Mouse (Mus musculus): Measurements from ENCODE around the gene Gm29276.
"Not testable (repeated sequence)": the region's sequence is repeated elsewhere in the genome, so short reads cannot be mapped to it uniquely, and the experiment has no call there.

The Gm29276 gene

DNA sequence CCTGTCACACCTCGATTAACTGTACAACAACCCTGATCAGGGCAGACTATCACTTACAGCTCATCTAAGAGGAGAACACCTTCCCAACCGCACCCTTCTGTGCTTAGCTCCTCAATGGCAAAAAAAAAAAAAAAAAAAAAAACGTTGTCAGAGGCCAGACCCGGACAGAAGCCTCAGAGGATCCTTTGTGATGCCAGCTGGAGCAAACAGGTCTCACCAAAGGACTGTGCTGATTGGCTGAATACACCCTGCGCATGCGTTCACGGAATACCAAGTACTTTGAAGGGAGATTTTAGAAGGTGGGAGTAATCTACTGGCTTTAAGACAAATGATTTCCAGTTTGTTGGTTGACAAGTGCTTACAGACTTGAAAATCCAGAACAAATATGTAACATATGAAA lies at the start of gene Gm29276:
Gm29276 (minus strand) TSS at position 101 of the 400 bp plus-strand sequence.
- DNase-seq: not testable (repeated sequence)
